Mouse (Mus musculus) cerebellum, adult 2 months (tissue): Measurements from ENCODE around the gene Ubl7. TPM values are rescaled to one million over a fixed set of nuclear protein-coding genes. Genes with fewer than 3 reads are reported as not detected.
A peak's percentile ranks its signal among the peaks of the same experiment; 100 is the strongest.

ENCODE experiments used
- DNase-seq, 2 experiments: peaks; one replicate each; pipeline ENCODE4 v3.0.0; 2021
- H3K27ac ChIP-seq: fragments of 200-500 bp; 2 replicates; pipeline ENCODE4 v1.5.1; 2012; ENCODE audit warnings: low read length, control low read depth, inconsistent platforms; ENCODE audit not compliant: insufficient read depth
- H3K27me3 ChIP-seq: fragments of 200-500 bp; 2 replicates; pipeline ENCODE4 v1.6.1; 2012; ENCODE audit warnings: inconsistent platforms, mild to moderate bottlenecking, low read length, moderate library complexity; ENCODE audit not compliant: control insufficient read depth, insufficient read depth
- H3K4me1 ChIP-seq: fragments of 200-500 bp; 2 replicates; pipeline ENCODE4 v1.6.1; 2011; ENCODE audit warnings: low read length; ENCODE audit not compliant: control insufficient read depth, insufficient read depth
- H3K4me3 ChIP-seq: fragments of 200-500 bp; replicated peaks from 2 replicates; pipeline ENCODE3; 2011; ENCODE audit warnings: mild to moderate bottlenecking, low read depth, low read length, control low read depth; ENCODE audit not compliant: insufficient read depth
- CTCF ChIP-seq: fragments of 200-500 bp; IDR thresholded peaks from 2 replicates; pipeline ENCODE4 v1.5.1; 2011; ENCODE audit warnings: low read depth, mild to moderate bottlenecking, control low read depth, low read length, moderate library complexity, borderline replicate concordance; ENCODE audit not compliant: insufficient read depth
- POLR2A ChIP-seq: fragments of 200-500 bp; IDR thresholded peaks from 2 replicates; pipeline ENCODE4 v1.6.1; 2011; ENCODE audit warnings: low read length, control low read depth, borderline replicate concordance; ENCODE audit not compliant: insufficient read depth
- WGBS: fragments of 180-500 bp; shearing (Covaris S2); methylation state at CpG from one replicate; pipeline ENCODE4 v1.1.7; 2018; 5-methylcytosine and 5-hydroxymethylcytosine counted together
- polyA plus RNA-seq: library from polyadenylated mRNA; depleted of rRNA; stranded (reverse); fragments of >200 nt; gene quantifications from 2 replicates; pipeline ENCODE4 v1.2.3, GENCODE M21; 2012; rRNA removed

Gene Ubl7
- polyA plus RNA-seq, result 133 and 140 TPM in 2 replicates

- WGBS, result 1% methylated on average over 47 of the region's 47 CpGs
- Histone ChIP-seq H3K4me3 (peak within 1 kb of the TSS; percentile 74), H3K27me3 (no peaks in the 10 kb centered on the region), H3K27ac (peak within 1 kb of the TSS; percentile 53), H3K4me1 (peaks cover 3% of the 10 kb centered on the region; the same call in 1 of the 2 replicates)
- peak; percentile 90 to 94 for DNase-seq
- TF ChIP-seq POLR2A, result peak; percentile 72; the same call in 1 of the 2 replicates
- TF ChIP-seq CTCF, result no peak
These were observed at the start of gene Ubl7 for GRCm38 (mm10) chr9:57910254-57911160. Gene Ubl7 (plus strand): TSS chr9:57910979.

GRCm38 (mm10) chr9:57861951-57862471, 48.8 kb upstream of the Ubl7 start:
- WGBS, result 11% methylated on average over 9 of the region's 9 CpGs

GRCm38 (mm10) chr9:57864336-57864735, 46.4 kb upstream of the Ubl7 start:
- TF ChIP-seq CTCF (no peak), POLR2A (no peak)
- DNase-seq, result no peak
- H3K4me1 ChIP-seq, result no peaks in the 10 kb centered on the region; the same call in 1 of the 2 replicates

More at GRCm38 (mm10) chr9:57861951-57862471, 48.8 kb upstream of the Ubl7 start:
- Histone ChIP-seq H3K27me3 (no peaks in the 10 kb centered on the region), H3K4me3 (peak overlapping the region; percentile 48), H3K4me1 (no peaks in the 10 kb centered on the region; the same call in 1 of the 2 replicates), H3K27ac (no peak overlapping the region)
- peak; percentile 63 to 76 for DNase-seq
- no peak for TF ChIP-seq POLR2A
- peak; percentile 84 for TF ChIP-seq CTCF

GRCm38 (mm10) chr9:57866530-57866929, 44.2 kb upstream of the Ubl7 start:
- WGBS, result 89% methylated on average over 7 of the region's 7 CpGs
- TF ChIP-seq POLR2A (no peak), CTCF (no peak)
- Histone ChIP-seq H3K4me3 (no peak overlapping the region), H3K4me1 (no peaks in the 10 kb centered on the region; the same call in 1 of the 2 replicates), H3K27me3 (no peaks in the 10 kb centered on the region), H3K27ac (no peak overlapping the region)
- no peak for DNase-seq

More at GRCm38 (mm10) chr9:57864336-57864735, 46.4 kb upstream of the Ubl7 start:
- Histone ChIP-seq H3K4me3 (no peak overlapping the region), H3K27ac (no peak overlapping the region), H3K27me3 (no peaks in the 10 kb centered on the region)

- TF ChIP-seq CTCF (no peak), POLR2A (no peak)
- no peaks in the 10 kb centered on the region for H3K4me1 ChIP-seq
- DNase-seq, result no peak
- no peak overlapping the region for H3K27ac ChIP-seq
- WGBS, result 35% methylated on average over 4 of the region's 4 CpGs
- no peak overlapping the region for H3K4me3 ChIP-seq
- H3K27me3 ChIP-seq, result no peaks in the 10 kb centered on the region
These were observed 43.5 kb upstream of the Ubl7 start for GRCm38 (mm10) chr9:57867236-57867635.

- 81% methylated on average over 5 of the region's 5 CpGs for WGBS
- H3K4me3 ChIP-seq, result no peak overlapping the region
- no peaks in the 10 kb centered on the region for H3K4me1 ChIP-seq
- DNase-seq, result no peak
- no peak overlapping the region for H3K27ac ChIP-seq
- TF ChIP-seq CTCF, result no peak
- H3K27me3 ChIP-seq, result no peaks in the 10 kb centered on the region
These were observed 42.9 kb upstream of the Ubl7 start for GRCm38 (mm10) chr9:57867880-57868279.

- Histone ChIP-seq H3K27ac (no peak overlapping the region), H3K27me3 (no peaks in the 10 kb centered on the region), H3K4me1 (no peaks in the 10 kb centered on the region), H3K4me3 (no peak overlapping the region)
- no peak for DNase-seq
- 89% methylated on average over 6 of the region's 6 CpGs for WGBS
- no peak for TF ChIP-seq POLR2A
- no peak for TF ChIP-seq CTCF
These were observed 42.0 kb upstream of the Ubl7 start for GRCm38 (mm10) chr9:57868767-57869166.

GRCm38 (mm10) chr9:57870273-57870816, 40.4 kb upstream of the Ubl7 start:
- 39% methylated on average over 2 of the region's 2 CpGs for WGBS
- no peak for DNase-seq

More at GRCm38 (mm10) chr9:57870273-57870816, 40.4 kb upstream of the Ubl7 start:
- Histone ChIP-seq H3K4me1 (no peaks in the 10 kb centered on the region), H3K27ac (no peak overlapping the region), H3K27me3 (no peaks in the 10 kb centered on the region), H3K4me3 (no peak overlapping the region)
- TF ChIP-seq POLR2A (no peak), CTCF (no peak)
